Mouse (Mus musculus) c-Kit-positive CD71-negative TER-119-negative erythroid progenitor cells, embryonic 14.5 days (primary cell): Measurements from ENCODE around the gene Nhlh1.

Experiments
- DNase-seq: peaks from one replicate; pipeline ENCODE4 v3.0.0-alpha.2; 2013; ENCODE audit warnings: low read depth

Nhlh1 gene

DNA sequence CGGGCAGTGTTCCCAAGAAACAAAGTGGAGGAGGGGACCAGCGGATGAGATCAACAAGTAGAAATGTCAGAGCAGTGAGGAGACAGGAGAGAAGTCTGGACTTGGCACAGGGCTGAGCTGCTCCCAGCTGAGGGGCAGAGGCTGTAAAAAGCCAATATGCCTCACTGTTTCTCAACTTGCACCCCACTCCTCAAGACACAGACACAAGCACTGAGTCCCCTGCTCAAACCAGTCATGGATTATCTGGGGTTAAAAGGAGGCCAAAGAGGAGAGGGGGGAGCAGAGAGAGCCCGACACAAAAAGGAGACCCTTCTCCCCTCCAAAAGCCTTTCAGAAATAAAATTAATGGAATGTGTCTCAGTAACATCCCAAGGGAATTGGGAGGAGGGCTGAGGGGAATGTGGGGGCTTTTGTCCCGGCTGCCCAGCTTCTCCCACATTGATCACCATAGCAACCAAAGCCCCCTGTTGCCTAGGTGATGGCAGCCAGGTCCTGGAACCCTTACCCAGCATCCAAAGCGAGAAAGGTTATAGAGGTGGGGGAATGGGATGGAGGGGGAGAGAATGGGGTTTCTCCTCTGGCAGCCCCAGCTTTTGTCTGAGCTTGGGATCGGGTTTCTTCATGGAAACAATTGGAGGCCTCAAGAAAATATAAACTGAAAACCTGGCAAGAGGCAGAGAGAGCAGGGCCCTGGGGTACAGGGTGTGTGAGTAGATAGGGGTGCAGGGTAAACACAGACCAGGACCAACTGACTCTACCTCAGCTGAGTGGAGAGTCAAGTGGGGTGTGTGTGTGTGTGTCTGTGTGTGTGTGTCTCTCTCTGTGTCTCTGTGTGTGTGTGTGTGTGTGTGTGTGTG is 40.5 kb downstream of the Nhlh1 start:
- DNase-seq, result no peak

DNA sequence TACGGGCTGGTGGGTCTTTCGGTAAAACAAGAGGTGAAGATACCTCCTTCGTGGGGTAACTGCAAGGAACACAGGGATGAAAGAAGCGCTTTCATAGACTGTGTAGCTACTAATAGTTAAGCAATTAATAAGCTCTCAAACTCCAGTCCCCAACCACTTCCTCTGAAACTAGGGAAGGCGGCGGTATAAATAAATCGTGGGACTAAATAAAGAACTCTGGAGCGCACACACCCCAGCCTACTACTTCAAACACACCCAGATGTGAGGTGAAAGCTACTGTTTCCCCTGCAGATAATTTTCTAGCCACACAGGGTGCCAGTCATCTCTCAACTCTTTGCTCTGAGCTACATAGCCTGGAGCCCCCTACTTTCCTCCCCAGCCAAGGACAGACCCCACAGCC is 41.3 kb downstream of the Nhlh1 start:
- no peak for DNase-seq

DNA sequence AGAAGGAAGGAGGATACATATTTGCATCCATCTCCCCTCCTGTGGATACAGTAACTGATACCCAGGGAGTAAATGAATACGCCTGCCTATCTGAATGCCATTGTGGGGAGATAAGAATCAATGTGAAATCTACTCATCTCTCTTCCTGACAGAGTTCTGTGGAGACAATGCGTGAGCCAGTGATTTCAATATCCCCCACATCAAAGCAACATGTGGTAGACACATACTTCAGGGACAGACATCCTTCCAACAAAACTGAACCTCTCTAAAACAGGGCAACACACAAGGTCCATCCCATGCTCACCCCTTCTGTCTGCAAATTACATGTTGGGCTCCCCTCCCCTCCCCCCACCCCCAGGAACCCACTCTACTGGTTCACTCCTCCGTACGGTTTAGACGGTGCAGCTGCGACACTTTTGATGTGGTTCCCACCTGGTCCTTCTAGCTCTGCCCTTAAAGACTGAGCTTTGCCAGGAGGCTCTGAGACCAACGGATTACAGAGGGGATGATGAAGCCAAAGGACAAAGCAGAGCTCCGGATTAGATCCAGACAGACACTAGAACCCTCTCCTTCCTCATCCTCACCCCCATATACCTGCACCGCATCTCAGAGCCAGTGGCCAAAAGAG is 41.9 kb downstream of the Nhlh1 start:
- DNase-seq, result no peak

DNA sequence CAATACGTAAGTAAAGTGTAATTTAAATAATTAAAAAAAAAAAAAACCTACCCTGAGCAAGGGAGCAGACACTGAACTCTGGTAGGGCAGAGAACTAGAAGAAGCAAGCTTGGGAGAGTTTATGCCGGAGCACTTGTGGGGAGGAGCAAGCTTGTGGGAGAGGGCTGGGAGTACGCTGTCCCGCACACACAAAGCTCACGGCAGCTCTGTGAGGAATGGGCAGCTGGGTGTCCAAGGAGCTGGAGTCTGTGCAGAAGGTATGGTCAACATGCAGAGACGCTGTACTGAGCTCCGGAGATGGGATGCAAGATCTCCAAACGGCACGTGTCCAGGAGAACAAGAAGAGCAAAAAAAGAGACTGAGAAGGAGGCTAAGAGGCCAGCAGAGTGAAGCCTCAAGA is 42.6 kb downstream of the Nhlh1 start:
- DNase-seq, result no peak

DNA sequence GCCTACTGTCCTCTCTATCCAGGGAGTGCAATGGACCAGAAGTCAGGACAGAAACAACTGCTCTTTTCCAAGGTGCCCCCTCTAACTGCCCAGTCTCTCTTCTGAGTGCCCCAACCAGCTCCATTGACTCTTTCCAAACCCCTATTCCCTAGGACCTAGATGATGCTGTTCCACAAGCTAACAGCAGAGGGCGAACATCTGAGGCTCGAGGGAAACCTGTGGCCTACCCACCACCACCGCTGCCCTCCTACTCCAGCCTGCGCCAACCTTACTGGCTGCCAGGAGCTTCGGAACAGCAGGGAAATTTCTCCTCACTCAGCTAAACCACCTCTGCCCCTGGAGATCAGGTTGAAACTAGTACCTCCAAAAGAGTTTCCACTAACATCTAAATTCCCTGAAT is 45.3 kb downstream of the Nhlh1 start:
- DNase-seq, result peak; percentile 46

DNA sequence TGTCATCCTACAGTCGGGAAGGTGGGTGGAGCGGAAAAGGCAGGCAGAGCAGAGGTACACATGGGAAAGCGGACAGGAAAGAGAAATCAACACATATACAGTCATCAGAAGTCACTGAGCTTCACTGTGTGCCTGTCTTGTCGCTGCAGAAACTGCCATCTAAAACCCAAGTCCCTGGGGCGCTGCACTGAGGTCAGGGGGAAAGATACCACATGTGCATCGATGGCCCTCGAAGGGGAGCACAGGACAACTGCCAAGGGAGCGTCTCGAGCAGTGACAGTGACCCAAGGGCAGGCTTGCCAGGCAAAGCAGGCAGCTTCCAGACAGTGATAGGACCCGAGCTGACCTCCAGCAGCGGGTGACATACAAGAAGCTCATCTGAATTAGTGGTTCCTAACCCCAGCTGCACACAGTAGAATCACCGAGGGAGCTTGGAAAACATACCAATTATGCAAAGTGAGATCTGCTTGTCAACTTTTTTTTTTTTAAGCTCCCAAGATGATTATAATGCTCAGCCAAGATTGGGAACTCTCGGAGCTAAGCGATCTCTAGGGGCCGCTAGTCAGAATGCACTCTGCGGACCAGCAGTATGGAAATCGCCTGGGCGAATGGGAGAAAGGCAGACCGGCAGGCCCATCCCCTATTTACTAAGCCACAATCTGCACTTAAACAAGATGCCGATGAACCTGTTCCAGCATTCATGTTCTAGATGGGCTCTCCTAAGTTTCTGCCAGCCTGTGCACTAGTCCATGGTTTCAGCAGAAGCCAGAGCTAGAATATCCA is 47.1 kb downstream of the Nhlh1 start:
- no peak for DNase-seq

DNA sequence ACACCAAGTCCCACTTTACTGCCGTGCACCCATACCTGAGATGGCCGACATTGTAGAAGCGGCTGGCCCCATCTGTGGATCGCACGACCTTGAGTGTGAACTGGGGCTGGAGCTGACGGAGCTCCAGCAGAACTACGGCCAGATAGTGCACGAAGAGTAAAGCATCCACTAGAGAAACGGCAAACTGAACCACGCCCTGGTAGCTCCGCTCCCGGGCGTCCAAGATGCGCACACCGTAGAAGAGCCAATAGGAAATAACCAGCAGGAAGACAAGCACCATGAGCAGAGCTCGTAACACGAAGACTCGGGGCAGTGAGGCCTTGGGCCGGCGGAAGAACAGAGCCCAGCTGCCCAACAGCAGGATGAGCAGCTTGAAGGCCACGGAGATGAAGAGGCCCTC is 48.0 kb downstream of the Nhlh1 start:
- no peak for DNase-seq

DNA sequence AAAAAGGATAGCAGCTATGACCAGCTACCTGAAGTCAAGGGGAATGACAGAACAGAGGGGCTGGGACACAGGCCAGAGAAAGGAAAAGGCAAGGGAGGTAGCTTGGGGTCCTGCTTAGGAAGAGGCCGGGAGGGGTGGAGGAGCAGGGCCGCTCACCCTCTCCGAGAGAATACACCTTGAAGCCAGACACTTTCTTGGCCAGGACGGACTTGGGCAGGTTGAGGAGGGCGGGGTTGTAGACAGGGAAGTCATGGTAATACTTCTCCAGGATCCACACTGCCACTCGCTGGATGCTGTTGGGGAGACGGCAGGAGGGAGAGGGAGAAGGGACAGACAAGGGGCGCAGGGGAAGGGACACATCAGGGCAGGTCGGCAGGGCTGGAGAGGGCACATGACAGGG is 49.0 kb downstream of the Nhlh1 start:
- DNase-seq, result no peak

DNA sequence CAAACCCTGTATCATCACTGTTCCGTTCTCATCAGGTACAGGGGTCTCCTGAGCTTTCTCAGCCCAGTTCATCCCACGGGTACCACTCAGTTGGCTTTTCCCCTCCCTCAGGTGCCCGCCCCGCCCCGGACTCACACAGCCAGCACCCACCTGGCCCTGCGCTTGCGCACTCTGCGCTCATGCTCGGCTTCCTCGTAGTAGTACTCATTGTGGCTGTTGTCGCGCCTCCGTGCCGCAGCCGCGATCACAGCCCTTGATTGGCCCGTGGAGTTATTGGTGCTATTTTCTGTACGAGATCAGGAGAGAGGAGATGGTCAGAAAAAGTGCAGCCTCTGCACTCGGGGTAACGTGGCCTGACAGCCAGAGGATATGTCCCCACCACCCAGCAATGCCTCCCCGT is 49.6 kb downstream of the Nhlh1 start:
- DNase-seq, result no peak
